Mouse (Mus musculus) heart, postnatal 0 days (tissue): Measurements from ENCODE around the gene C1qtnf4.

Experiments used
- CTCF ChIP-seq: IDR thresholded peaks from 2 replicates; pipeline ENCODE4 v1.5.1; 2016; ENCODE audit warnings: antibody characterized with exemption, control low read depth, low read depth
- EP300 ChIP-seq: IDR thresholded peaks from 2 replicates; pipeline ENCODE4 v1.6.1; 2016; ENCODE audit warnings: antibody characterized with exemption, low read depth

GRCm38 (mm10) chr2:90875239-90875638 lies 10.4 kb upstream of the C1qtnf4 start:
- TF ChIP-seq CTCF (no peak), EP300 (no peak)
